8 mouse cellular contexts compared by ENCODE assay signal in the genomic region with DNA sequence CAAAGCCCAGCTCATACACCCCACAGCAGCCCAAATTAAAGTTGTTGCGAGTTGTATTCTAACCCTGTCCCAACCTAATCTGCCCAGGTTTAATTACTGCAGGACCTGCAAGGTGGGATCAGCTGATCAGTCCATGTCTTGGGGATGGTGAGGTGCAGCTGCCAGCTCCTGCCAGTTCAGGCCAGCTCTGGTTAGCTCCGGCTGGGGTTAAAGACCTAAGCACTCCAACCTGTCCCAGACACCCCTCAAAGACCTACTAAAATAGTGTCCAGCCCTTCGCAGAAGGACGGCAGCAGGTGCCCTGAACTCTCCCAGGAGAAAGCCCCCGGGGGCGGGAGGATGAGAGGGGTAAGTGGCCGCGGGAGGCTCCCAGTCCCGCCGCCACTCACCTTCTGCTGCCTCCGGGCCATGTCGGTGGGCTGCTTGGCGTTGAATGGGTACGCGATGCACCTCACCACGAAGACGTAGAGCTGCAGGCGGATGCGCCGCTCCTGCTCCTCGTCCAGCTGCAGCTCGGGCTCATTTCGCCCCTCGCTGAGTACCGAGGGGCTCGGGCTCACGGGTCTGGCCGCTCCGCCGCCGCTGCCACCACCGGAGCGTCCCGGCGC. TPM values are rescaled to one million over a fixed set of nuclear protein-coding genes. Genes with fewer than 3 reads are reported as not detected.
DNase-seq lines count a peak whose midpoint lies in the region; ATAC-seq and TF ChIP-seq lines count a peak whose summit lies in the region.

No protein-coding gene starts in this region.

- H3K27me3 ChIP-seq in lung, embryonic 14.5 days (ENCODE audit: insufficient read depth, low read length): peaks cover 13% of the 10 kb centered on the region
- no peaks in the 10 kb centered on the region for H3K27me3 ChIP-seq in cerebellum, adult 2 months (ENCODE audit: control insufficient read depth, insufficient read depth, low read length)
- peaks cover 9% of the 10 kb centered on the region; the same call in 1 of the 2 replicates for H3K27me3 ChIP-seq in forebrain, embryonic 16.5 days (replicated peaks; ENCODE audit: control insufficient read depth, insufficient read depth, low read length)
- H3K27me3 ChIP-seq in kidney, adult 2 months (replicated peaks; ENCODE audit: control insufficient read depth, insufficient read depth, low read length): no peaks in the 10 kb centered on the region

- H3K9me3 ChIP-seq in lung, embryonic 14.5 days (ENCODE audit: low read depth, low read length): no peaks in the 10 kb centered on the region
- H3K9me3 ChIP-seq in forebrain, embryonic 16.5 days (ENCODE audit: control insufficient read depth, low read length): no peaks in the 10 kb centered on the region

- H3K4me2 ChIP-seq in lung, embryonic 14.5 days: peak overlapping the region; percentile 80
- peak overlapping the region; percentile 95 for H3K4me2 ChIP-seq in forebrain, embryonic 16.5 days (ENCODE audit: low read length)

- H3K27ac ChIP-seq in lung, embryonic 14.5 days (ENCODE audit: low read depth): no peak overlapping the region
- H3K27ac ChIP-seq in cerebellum, adult 2 months (ENCODE audit: insufficient read depth, low read length): peak overlapping the region; percentile 92
- H3K27ac ChIP-seq in forebrain, embryonic 16.5 days (ENCODE audit: low read length): no peak overlapping the region
- peak overlapping the region; percentile 53; the same call in 1 of the 2 replicates for H3K27ac ChIP-seq in kidney, adult 2 months (ENCODE audit: insufficient read depth, low read depth, low read length)

- peak; percentile 19; the same call in 1 of the 2 replicates for ATAC-seq in lung, embryonic 14.5 days (ENCODE audit: insufficient read depth)
- peak; percentile 10; the same call in 1 of the 2 replicates for ATAC-seq in forebrain, embryonic 16.5 days

- no peaks in the 10 kb centered on the region for H3K36me3 ChIP-seq in lung, embryonic 14.5 days (ENCODE audit: insufficient read depth)
- H3K36me3 ChIP-seq in forebrain, embryonic 16.5 days (ENCODE audit: control insufficient read depth, insufficient read depth): no peaks in the 10 kb centered on the region
- H3K36me3 ChIP-seq in kidney, adult 2 months (ENCODE audit: control insufficient read depth, insufficient read depth, low read length): no peaks in the 10 kb centered on the region

- H3K4me1 ChIP-seq in lung, embryonic 14.5 days (ENCODE audit: insufficient read depth): no peaks in the 10 kb centered on the region
- H3K4me1 ChIP-seq in cerebellum, adult 2 months (ENCODE audit: control insufficient read depth, insufficient read depth, low read length): no peaks in the 10 kb centered on the region; the same call in 1 of the 2 replicates
- H3K4me1 ChIP-seq in forebrain, embryonic 16.5 days (replicated peaks; ENCODE audit: control insufficient read depth, insufficient read depth, low read length): peaks cover 15% of the 10 kb centered on the region
- peaks cover 3% of the 10 kb centered on the region; the same call in 1 of the 2 replicates for H3K4me1 ChIP-seq in kidney, adult 2 months (ENCODE audit: control insufficient read depth, insufficient read depth, low read length)

- H3K4me3 ChIP-seq in lung, embryonic 14.5 days (ENCODE audit: low read depth, low read length): peak overlapping the region; percentile 66
- H3K4me3 ChIP-seq in cerebellum, adult 2 months (replicated peaks; ENCODE audit: insufficient read depth, low read depth, low read length): peak overlapping the region; percentile 97
- peak overlapping the region; percentile 82 for H3K4me3 ChIP-seq in forebrain, embryonic 16.5 days (replicated peaks; ENCODE audit: low read length)
- H3K4me3 ChIP-seq in kidney, adult 2 months (ENCODE audit: insufficient read depth, low read depth, low read length): peak overlapping the region; percentile 86

- no peak for TF ChIP-seq POLR2A in cerebellum, adult 2 months (IDR thresholded peaks at IDR 0.05; ENCODE audit: borderline replicate concordance, insufficient read depth, low read length)
- no peak for TF ChIP-seq POLR2A in kidney, adult 2 months (IDR thresholded peaks at IDR 0.05; ENCODE audit: low read depth, low read length)

- peak overlapping the region; percentile 70 for H3K9ac ChIP-seq in lung, embryonic 14.5 days
- H3K9ac ChIP-seq in forebrain, embryonic 16.5 days (replicated peaks; ENCODE audit: low read depth, low read length): peak overlapping the region; percentile 68

- no peak for TF ChIP-seq CTCF in lung, embryonic 14.5 days (IDR thresholded peaks at IDR 0.05; ENCODE audit: low read depth)
- TF ChIP-seq CTCF in cerebellum, adult 2 months (IDR thresholded peaks at IDR 0.05; ENCODE audit: borderline replicate concordance, insufficient read depth, low read depth, low read length): no peak
- TF ChIP-seq CTCF in kidney, adult 2 months (conservative IDR thresholded peaks at IDR 0.05; ENCODE audit: insufficient read depth, insufficient read length, low read depth, low read length): no peak

- WGBS in lung, embryonic 14.5 days: under 1% methylated on average over 35 of the region's 35 CpGs
- WGBS in cerebellum, adult 2 months: under 1% methylated on average over 35 of the region's 35 CpGs
- under 1% methylated on average over 35 of the region's 35 CpGs for WGBS in forebrain, embryonic 16.5 days
- WGBS in kidney, adult 2 months: 2% methylated on average over 35 of the region's 35 CpGs

- DNase-seq in lung, embryonic 14.5 days: peak; percentile 17
- no peak for DNase-seq in lung, postnatal 10 days
- peak; percentile 72 to 76 for DNase-seq in cerebellum, adult 2 months
- DNase-seq in kidney, adult 2 months: peak; percentile 57
- DNase-seq in lung, postnatal 14 days: peak; percentile 26
- DNase-seq in testis, postnatal 14 days (ENCODE audit: low spot score): peak; percentile 28
- no peak for DNase-seq in gastrocnemius, adult 18-20 months (ENCODE audit: low spot score)

RNA-seq across cellular contexts. Expression of a gene that starts 0.7 kb away (rescaled TPM):
- 6.7 and 8.8 TPM in 2 replicates for polyA plus RNA-seq in lung, embryonic 14.5 days (2014; fragmentation: Nextera tagmentation; extraction: Ambion mirVana)
- 102 and 118 TPM in 2 replicates for polyA plus RNA-seq in cerebellum, adult 2 months (2012; rRNA removed)
- polyA plus RNA-seq in forebrain, embryonic 16.5 days (2015; fragmentation: Nextera tagmentation; extraction: Ambion mirVana): 3.8 and 5.2 TPM in 2 replicates
- polyA plus RNA-seq in kidney, adult 2 months (2012; rRNA removed): 4.3 and 5.0 TPM in 2 replicates
- under 1 TPM; 0.36 to 0.41 TPM for total RNA-seq in gastrocnemius, adult 18-20 months (2021)

Comparison
In these comparisons a context has a peak if more than half of its experiments do, and no peak if none do; other contexts are left out.
1. DNase-seq: peak in lung, embryonic 14.5 days (single experiment), cerebellum, adult 2 months (2 of 2), kidney, adult 2 months (single experiment), lung, postnatal 14 days (single experiment) and testis, postnatal 14 days (single experiment); none in lung, postnatal 10 days (single experiment) and gastrocnemius, adult 18-20 months (single experiment).
2. H3K27ac ChIP-seq: peak in cerebellum, adult 2 months (single experiment) and kidney, adult 2 months (single experiment); none in lung, embryonic 14.5 days (single experiment) and forebrain, embryonic 16.5 days (single experiment).
3. RNA of a gene that starts 0.7 kb away (polyA plus RNA-seq): 102 to 118 TPM in cerebellum, adult 2 months; 6.7 to 8.8 TPM in lung, embryonic 14.5 days, 3.8 to 5.2 TPM in forebrain, embryonic 16.5 days and 4.3 to 5.0 TPM in kidney, adult 2 months; every median in the first group is over 10 times any median in the second.
4. Peak in every context shown above with its lines, with median percentiles within 50 percentile points of each other: H3K4me3 ChIP-seq.